Comparison of ENCODE assay signal across 9 mouse cellular contexts in the genomic region with DNA sequence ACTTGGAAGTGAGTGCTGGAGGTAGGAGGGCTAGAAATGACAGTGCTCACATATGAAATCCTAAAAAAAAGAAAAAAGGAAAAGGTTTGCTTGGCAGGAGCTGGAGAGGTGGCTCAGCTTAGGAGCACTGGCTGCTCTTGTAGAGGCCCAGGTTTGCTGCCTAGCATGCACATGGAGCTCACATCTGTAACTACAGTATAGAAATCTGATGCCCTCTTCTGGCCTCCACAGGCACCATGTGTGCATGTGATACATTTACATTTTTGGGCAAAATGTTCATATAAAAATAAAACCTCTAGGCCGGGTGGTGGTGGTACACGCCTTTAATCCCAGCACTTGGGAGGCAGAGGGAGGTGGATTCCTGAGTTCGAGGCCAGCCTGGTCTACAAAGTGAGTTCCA. TPM values are rescaled to one million over a fixed set of nuclear protein-coding genes. Genes with fewer than 3 reads are reported as not detected.
DNase-seq lines count a peak whose midpoint lies in the region; ATAC-seq and TF ChIP-seq lines count a peak whose summit lies in the region.
"Had no signal": no experiment of that assay in that cellular context is flagged by ENCODE, and none has a peak within 500 bp of the region (broad histone marks: within the 10 kb centered on the region; RNA-seq: fewer than 3 reads in every experiment).

No protein-coding gene starts in this region.

- peak; percentile 39 for DNase-seq in kidney, adult 2 months
- peak; percentile 71 for DNase-seq in 416B (ENCODE audit: low read depth)
- DNase-seq in CD4-positive helper T cell, adult 2 months (ENCODE audit: low read depth, low spot score): peak; percentile 32
- DNase-seq in lung, postnatal 10 days: peak; percentile 46
- no peak for DNase-seq in hindbrain, embryonic 11.5 days (ENCODE audit: low spot score)
- DNase-seq in testis, postnatal 14 days (ENCODE audit: low spot score): no peak

- peak; percentile 32 for TF ChIP-seq CTCF in kidney, adult 2 months (conservative IDR thresholded peaks at IDR 0.05; ENCODE audit: insufficient read depth, insufficient read length, low read depth, low read length)

- no peaks in the 10 kb centered on the region; the same call in 1 of the 2 replicates for H3K36me3 ChIP-seq in kidney, adult 2 months (ENCODE audit: control insufficient read depth, insufficient read depth, low read length)
- peaks cover 30% of the 10 kb centered on the region for H3K36me3 ChIP-seq in kidney, embryonic 14.5 days (ENCODE audit: control insufficient read depth, insufficient read depth, low read length)
- H3K36me3 ChIP-seq in hindbrain, embryonic 11.5 days (ENCODE audit: control insufficient read depth, insufficient read depth, low read length): 0 out of 2 replicates have a peak, but pooled peaks cover 6% of the 10 kb centered on the region

- no peak for ATAC-seq in kidney, embryonic 14.5 days (ENCODE audit: low FRiP score, low TSS enrichment)
- no peak for ATAC-seq in hindbrain, embryonic 11.5 days (ENCODE audit: low FRiP score)

- no peaks in the 10 kb centered on the region for H3K27me3 ChIP-seq in kidney, adult 2 months (replicated peaks; ENCODE audit: control insufficient read depth, insufficient read depth, low read length)
- H3K27me3 ChIP-seq in kidney, embryonic 14.5 days (ENCODE audit: control insufficient read depth, insufficient read depth, low read length): no peaks in the 10 kb centered on the region
- H3K27me3 ChIP-seq in hindbrain, embryonic 11.5 days (ENCODE audit: control insufficient read depth, insufficient read depth, low read length): no peaks in the 10 kb centered on the region
- H3K27me3 ChIP-seq: megakaryocyte, embryonic 14.5 days; neural tube, embryonic 13.5 days had no signal

- H3K9me3 ChIP-seq in kidney, embryonic 14.5 days (ENCODE audit: control insufficient read depth, low read length): no peaks in the 10 kb centered on the region
- H3K9me3 ChIP-seq in hindbrain, embryonic 11.5 days (ENCODE audit: control insufficient read depth, low read length): no peaks in the 10 kb centered on the region
- H3K9me3 ChIP-seq: megakaryocyte, embryonic 14.5 days; neural tube, embryonic 13.5 days had no signal

- no peak overlapping the region for H3K9ac ChIP-seq in kidney, embryonic 14.5 days (ENCODE audit: low read depth, low read length)
- H3K9ac ChIP-seq in hindbrain, embryonic 11.5 days (ENCODE audit: low read depth, low read length): no peak overlapping the region
- H3K9ac ChIP-seq: neural tube, embryonic 13.5 days had no signal

- H3K4me1 ChIP-seq in kidney, adult 2 months (ENCODE audit: control insufficient read depth, insufficient read depth, low read length): peaks cover 4% of the 10 kb centered on the region; the same call in 1 of the 2 replicates
- H3K4me1 ChIP-seq in kidney, embryonic 14.5 days (ENCODE audit: control insufficient read depth, insufficient read depth, low read length): no peaks in the 10 kb centered on the region
- H3K4me1 ChIP-seq in hindbrain, embryonic 11.5 days (replicated peaks; ENCODE audit: control insufficient read depth, insufficient read depth, low read length): no peaks in the 10 kb centered on the region
- H3K4me1 ChIP-seq: neural tube, embryonic 13.5 days had no signal

- TF ChIP-seq POLR2A in kidney, adult 2 months (IDR thresholded peaks at IDR 0.05; ENCODE audit: low read depth, low read length): no peak

- no peak overlapping the region for H3K27ac ChIP-seq in kidney, adult 2 months (ENCODE audit: insufficient read depth, low read depth, low read length)
- H3K27ac ChIP-seq in kidney, embryonic 14.5 days (ENCODE audit: low read depth, low read length): no peak overlapping the region
- H3K27ac ChIP-seq in hindbrain, embryonic 11.5 days (ENCODE audit: low read depth, low read length): no peak overlapping the region
- H3K27ac ChIP-seq: neural tube, embryonic 13.5 days had no signal

- WGBS in kidney, adult 2 months: 74% methylated on average over 3 of the region's 3 CpGs
- 86% methylated on average over 3 of the region's 3 CpGs for WGBS in kidney, embryonic 14.5 days
- 97% methylated on average over 3 of the region's 3 CpGs for WGBS in hindbrain, embryonic 11.5 days

- no peak overlapping the region for H3K4me2 ChIP-seq in kidney, embryonic 14.5 days (replicated peaks; ENCODE audit: low read depth, low read length)
- H3K4me2 ChIP-seq in hindbrain, embryonic 11.5 days (replicated peaks; ENCODE audit: low read depth, low read length): no peak overlapping the region
- H3K4me2 ChIP-seq: neural tube, embryonic 13.5 days had no signal

- H3K4me3 ChIP-seq in kidney, adult 2 months (ENCODE audit: insufficient read depth, low read depth, low read length): no peak overlapping the region
- H3K4me3 ChIP-seq in kidney, embryonic 14.5 days (ENCODE audit: low read length): no peak overlapping the region
- no peak overlapping the region for H3K4me3 ChIP-seq in hindbrain, embryonic 11.5 days (ENCODE audit: low read depth, low read length)
- H3K4me3 ChIP-seq: megakaryocyte, embryonic 14.5 days; neural tube, embryonic 13.5 days had no signal

RNA-seq across cellular contexts. Expression of gene Plekhm1, which starts 13.4 kb away (rescaled TPM):
- 21.9 and 24.0 TPM in 2 replicates for polyA plus RNA-seq in kidney, adult 2 months (2012; rRNA removed)
- 5.0 and 8.9 TPM in 2 replicates for polyA plus RNA-seq in kidney, embryonic 14.5 days (2014; fragmentation: Nextera tagmentation; extraction: Ambion mirVana)
- 7.2 and 7.3 TPM in 2 replicates for polyA plus RNA-seq in hindbrain, embryonic 11.5 days (2014; fragmentation: Nextera tagmentation; extraction: Ambion mirVana)

RNA-seq across cellular contexts. Expression of gene Arhgap27, which starts 35.6 kb away (rescaled TPM):
- 38.4 and 46.8 TPM in 2 replicates for polyA plus RNA-seq in kidney, adult 2 months (2012; rRNA removed)
- 11.7 and 15.6 TPM in 2 replicates for polyA plus RNA-seq in kidney, embryonic 14.5 days (2014; fragmentation: Nextera tagmentation; extraction: Ambion mirVana)
- polyA plus RNA-seq in hindbrain, embryonic 11.5 days (2014; fragmentation: Nextera tagmentation; extraction: Ambion mirVana): 2.8 and 3.6 TPM in 2 replicates

Comparison
In these comparisons a context has a peak if more than half of its experiments do, and no peak if none do; other contexts are left out.
1. DNase-seq: peak in kidney, adult 2 months (single experiment), 416B (single experiment), CD4-positive helper T cell, adult 2 months (single experiment) and lung, postnatal 10 days (single experiment); none in hindbrain, embryonic 11.5 days (single experiment) and testis, postnatal 14 days (single experiment).